Mouse (Mus musculus) adrenal gland, adult 2 months (tissue): ENCODE results near the gene Fut4. TPM values are rescaled to one million over a fixed set of nuclear protein-coding genes. Genes with fewer than 3 reads are reported as not detected.

Experiments used
- DNase-seq: peaks from one replicate; pipeline ENCODE4 v3.0.0; 2021
- long read RNA-seq: library from polyadenylated mRNA; stranded (forward); transcript quantifications from one replicate; pipeline ENCODE4 v2.0.0, GENCODE M21; 2021
- polyA plus RNA-seq: library from polyadenylated mRNA; depleted of rRNA; stranded (reverse); fragments of >200 nt; gene quantifications from 2 replicates; pipeline ENCODE4 v1.2.3, GENCODE M21; 2012; rRNA removed
- total RNA-seq, 2 experiments: library from RNA; stranded (reverse); gene quantifications; 2 replicates each; pipeline ENCODE4 v1.2.3; 2021

The Fut4 gene
- total RNA-seq (1 to 10 TPM in 1 of 2 experiments, under 1 TPM in 1; 0.35 to 2.0 TPM), polyA plus RNA-seq (1.7 and 1.8 TPM in 2 replicates)
- long read RNA-seq, full-length matches to known transcripts = 2 of 2 reads
- long read RNA-seq, partial matches to known transcripts = 0 of 2 reads
- long read RNA-seq, other reads (novel, unspliced or antisense) = 0 of 2 reads

DNA sequence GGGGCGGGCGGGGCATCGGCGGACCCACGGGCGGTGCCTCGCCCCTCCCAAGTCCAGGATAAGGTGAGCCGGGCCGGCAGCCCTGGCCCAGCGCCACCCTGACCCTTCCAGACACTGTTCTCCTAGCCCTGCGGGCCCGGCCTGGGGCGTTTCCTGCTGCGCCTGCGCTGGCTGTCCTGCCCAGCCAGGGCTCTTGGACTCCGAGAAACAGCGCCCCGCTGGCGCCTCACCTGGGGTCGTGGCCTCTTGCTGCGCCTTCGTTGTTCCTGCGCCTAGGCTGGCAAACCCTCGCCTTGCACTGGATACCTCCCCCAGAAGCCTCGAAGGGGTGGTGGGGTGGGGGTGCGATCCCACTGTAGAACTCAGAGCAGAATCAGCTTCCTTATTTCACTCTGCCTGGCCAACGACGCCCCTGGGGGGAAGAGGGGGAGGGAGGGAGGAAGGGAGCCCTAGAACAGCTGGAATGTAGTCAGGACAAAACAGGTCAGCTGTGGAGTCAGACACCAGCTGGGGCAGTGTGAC lies at the start of gene Fut4:
Gene Fut4, minus strand, starts transcription at position 393 of the 522 bp plus-strand sequence.
- DNase-seq = peak; percentile 74

DNA sequence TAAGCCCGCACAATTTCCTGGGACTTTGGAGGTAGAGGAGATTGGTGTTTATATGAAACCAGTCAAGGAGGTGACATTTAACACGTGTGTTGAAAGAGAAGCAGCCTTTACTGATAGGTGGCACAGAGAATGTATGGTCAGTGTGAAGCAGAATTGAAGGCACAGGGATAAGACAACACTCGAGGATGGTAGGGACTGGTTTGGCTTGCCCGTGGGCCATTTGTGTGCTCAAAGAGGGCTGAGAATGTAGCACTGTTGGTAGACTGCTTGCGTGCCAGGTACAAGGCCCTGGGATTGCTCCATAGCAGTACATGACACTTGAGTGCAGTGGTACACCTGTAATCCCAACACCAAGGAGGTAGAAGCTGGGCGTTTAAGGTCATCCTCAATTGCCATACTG lies 35.2 kb upstream of the Fut4 start:
- no peak for DNase-seq

DNA sequence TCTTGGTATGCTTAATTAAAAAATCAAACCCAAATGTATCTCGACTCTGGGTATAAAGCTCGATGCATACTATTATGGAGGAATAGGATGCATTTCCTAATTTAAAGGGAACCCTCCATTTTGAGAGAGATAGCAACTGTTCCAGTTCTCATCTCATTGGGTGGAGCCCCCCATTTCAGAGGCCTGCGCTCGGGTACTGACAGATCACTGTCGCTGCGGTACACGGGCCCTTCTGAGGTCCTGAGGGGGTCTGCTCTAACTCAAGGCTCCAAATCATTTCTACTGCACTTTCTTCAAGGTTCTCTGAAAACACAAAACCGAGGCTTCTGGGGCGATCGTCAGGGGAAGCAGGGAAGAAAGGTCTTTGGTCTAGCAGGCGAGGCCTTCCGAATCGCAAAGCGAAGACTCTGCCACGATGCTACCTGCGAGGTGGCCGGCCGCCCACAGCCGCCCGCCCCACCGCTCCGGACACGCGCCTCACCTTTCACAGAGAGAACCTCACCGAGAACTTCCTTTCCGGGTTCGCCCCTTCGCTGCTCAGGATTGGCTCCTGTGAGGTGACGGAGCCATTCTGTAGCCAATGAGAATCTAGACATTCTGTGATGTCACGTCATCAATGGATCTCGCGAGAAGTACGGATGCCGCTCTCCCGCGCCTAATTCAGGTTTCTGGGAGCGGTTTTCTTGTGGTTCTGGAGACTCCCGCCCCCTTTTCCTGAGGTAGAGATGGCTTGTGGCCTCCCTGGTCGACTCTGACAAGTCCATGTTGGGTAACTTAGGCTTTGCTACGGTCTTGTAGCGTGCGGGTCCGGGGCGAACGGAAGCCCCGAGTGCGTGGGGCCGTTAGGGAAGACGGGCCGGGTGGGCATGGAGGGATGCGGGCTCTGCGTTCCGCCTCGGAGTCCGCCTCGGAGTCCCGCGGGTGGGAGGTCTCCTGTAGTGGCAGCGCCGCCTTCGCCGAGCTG lies 32.1 kb upstream of the Fut4 start, which contains the start of the genes Mre11a and Ankrd49:
Gene Mre11a, plus strand, starts transcription at position 616 of the 964 bp plus-strand sequence.
Gene Ankrd49, minus strand, starts transcription at position 818 of the 964 bp plus-strand sequence.
- peak; percentile 94 for DNase-seq

DNA sequence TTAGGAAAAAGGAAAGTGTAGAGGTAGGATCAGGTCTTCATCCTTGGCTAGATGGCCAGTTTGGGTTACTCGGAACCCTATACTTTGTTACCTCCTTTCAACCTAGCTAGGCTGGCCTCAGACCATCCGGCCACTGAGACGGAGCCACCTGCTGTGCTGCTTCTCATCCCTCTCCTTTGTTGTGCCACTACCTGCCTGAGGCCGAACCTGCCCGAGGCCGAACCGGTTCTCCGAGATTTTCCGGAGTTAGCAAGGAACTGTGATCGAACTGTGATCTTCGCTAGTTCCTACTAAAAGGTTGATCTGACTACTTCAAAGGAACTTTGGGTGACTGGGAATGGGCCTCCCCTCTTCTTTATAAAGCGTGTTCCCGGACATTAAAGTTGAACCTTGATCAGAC lies 26.1 kb upstream of the Fut4 start:
- no peak for DNase-seq

DNA sequence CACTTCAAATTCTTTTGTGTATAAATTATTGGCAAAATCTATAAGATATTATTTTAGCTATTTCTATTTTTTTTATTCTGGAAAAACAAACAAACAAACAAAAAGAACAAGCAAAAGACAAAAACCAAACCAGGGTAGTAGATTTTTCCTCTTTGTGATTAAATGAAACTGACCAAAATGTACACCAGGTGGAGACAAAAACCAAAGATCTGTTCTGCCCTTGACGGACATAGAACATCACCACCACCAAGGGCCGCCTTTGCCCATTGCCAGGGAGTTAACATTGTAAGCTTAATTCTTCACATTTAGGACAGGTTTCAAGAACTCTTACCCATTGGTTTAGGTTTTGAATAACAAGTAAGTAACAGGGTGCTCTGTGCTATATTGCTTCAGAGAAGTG lies 21.6 kb upstream of the Fut4 start:
- no peak for DNase-seq

DNA sequence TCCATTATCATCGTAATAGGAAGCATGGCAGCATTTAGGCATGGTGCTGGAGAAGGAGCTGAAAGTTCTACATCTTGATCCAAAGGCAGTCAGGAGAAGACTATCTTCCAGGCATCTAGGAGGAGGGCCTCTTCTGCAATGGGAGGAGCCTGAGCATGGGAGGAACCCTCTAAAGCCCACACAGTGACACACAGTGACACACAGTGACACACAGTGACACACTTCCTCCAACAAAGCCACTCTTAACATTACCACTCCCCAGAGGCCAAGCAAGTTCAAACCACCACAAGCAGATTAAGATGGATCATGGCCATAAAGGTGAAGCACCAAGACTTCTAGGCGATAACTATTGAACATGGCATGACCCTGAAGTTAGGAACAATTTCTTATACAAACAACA lies 19.9 kb upstream of the Fut4 start:
- no peak for DNase-seq

DNA sequence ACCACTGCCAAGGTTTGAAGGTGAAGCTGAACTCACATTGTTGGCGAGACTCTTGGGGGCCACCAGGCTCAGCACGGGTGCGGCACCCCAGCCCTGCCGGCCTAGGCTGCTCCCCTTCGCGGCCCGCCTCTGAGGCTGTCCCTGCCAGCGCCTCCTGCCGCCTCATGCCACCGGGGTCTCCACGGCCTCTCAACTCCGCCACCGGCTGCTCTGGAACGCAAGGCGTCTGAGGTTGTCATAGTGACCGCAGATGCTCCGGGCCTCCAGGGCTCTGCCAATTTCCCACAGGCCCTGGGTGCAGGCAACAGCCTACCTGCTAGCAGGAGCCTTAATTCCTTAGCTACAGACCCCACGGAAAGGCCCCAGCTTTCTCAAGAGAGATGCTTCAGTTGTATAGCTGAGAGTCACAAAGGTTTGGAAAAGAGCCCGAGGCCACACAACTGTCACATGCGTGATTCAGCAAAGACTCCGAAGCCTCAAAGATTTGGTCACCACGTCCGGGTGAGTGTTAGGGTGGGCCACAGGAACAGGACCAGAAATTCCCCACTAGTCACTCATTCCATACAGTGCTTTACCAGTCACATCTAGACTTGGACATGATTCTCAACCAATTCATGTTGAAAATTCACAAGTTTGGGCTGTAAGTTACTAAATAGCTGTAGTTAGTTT lies 18.7 kb upstream of the Fut4 start, which contains the start of gene 1700012B09Rik:
Gene 1700012B09Rik, minus strand, starts transcription at position 228 of the 669 bp plus-strand sequence.
- peak; percentile 11 for DNase-seq

DNA sequence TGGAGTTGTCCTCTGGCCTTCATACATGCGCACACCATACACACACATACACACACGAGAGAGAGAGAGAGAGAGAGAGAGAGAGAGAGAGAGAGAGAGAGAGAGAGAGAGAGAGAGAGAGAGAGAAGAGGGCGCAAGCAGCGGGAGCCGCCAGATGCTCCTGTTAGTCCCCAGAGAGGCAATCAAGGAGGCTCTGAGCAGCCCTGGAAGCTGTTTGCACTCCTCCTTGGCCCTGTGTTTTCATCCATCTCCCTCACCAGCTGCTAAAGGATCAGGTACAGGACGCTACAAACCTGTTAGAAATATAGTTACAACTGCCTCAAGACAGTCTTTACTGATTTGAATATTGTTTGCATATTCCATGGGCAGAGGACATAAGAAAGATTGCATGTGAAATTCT lies 17.6 kb upstream of the Fut4 start:
- no peak for DNase-seq

DNA sequence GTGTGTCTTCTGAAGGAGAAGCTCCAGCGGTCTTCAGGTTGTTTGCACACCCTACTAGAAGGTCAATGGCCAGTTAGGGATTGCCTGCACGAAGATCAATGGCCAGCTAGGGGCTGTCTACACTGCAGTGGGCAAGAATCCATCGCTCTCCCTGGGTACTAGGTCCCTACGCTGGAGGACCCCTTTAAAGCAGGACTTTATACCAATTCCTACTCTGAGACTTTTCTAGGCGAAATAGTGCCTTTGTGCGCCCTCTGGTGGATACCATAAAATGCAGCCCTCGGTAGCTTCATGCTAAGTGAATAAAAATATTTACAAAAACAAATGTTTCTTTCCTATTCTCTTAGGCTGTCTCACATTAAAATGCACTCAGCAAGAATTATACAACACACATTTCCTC lies 12.6 kb upstream of the Fut4 start:
- DNase-seq = peak; percentile 31

DNA sequence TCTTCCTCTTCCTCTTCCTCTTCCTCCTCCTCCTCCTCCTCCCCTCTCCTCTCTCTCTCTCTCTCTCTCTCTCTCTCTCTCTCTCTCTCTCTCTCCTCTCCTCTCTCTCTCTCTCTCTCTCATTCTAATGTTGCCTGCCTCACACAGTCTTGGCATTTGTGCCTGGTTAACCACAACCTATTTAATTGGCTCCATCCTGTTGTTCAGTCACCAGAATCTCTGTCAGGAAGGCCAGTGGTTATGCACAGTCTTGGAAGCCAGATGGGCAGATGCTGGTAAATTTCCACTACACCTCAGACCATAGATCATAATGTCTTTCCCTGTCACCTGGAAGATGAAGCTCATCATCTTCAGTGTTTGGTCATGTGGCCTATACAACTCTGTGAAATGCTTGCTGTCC lies 7.1 kb upstream of the Fut4 start:
- no peak for DNase-seq

DNA sequence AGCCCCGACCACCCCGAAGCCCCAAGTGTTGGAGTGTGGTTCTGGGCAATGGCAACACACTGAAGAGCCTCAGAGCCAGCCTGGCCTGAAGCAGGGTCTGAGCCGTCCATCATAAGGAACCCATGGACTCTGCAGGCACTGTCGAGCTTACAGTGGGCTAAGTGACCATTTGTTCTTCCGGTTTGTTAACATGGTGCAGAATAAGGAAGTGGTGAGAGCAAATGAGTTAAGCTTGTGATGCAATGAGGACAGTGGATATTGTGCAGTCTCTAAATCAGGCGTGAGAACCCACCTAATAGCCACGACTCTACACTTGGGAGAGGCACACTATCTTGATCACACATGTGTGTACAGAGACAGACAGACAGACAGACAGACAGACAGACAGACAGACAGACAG lies 6.4 kb upstream of the Fut4 start:
- DNase-seq = no peak

DNA sequence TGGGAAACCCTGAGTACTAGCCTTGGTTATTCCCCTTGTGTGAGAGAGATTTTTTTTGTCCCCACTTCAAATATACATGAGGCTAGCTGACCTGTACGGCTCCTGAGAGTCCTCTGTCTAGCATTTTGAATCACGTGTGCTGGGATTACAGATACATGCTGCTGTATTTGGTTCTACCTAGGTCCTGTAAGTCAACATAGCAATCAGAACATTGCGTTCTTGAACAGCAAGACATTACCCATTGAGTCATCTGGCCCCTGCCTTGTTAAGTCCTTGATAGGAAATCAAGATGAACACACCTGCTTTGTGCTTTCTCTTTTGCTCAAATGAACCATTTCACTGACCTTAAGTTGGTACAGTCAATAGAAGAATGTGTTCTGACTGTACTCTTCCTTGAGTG lies 2.3 kb upstream of the Fut4 start:
- no peak for DNase-seq

DNA sequence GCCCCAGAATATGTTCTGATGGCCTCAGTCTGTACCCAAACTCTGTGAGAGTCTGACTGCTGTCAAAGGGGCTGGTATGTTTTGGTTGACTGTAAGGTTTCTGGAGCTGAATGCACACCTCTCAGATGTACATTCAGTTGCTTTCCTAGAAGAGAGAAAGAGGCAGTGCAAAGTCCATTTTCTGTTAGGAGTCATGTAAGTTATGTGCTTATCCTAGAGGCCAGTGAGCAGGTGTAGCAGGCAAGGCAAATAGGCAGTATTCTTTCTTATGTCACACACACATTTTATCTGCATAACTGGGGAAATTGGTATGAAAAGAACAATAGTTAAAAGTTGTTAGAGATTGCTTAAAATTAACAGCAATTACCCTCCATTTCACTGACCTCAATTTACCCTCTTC lies 1.8 kb upstream of the Fut4 start:
- no peak for DNase-seq

DNA sequence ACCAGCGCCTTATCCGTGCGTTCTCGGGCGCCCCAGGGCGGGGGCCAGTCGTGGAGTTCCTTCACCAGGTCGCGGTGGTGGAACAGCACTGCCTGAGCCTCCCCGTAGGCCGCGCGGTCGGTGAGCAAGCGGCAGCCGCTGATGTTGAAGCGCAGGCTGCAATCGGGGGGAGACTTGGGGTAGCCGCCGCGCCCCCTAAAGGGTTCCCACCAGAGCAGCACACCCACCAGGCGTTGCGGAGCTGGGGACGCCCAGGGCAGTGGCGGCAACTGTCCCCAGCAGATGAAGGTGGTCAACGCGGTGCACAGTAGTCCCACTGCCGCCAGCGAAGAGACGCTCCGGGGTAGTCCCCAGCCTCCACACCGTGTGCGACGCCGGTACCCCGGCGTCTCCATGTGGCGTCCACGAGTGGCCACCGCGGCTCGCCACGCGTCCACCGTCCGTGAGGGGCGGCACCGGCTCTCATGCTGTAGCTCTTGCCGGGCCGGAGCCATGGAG lies 641 bp downstream of the Fut4 start:
- DNase-seq = peak; percentile 38

DNA sequence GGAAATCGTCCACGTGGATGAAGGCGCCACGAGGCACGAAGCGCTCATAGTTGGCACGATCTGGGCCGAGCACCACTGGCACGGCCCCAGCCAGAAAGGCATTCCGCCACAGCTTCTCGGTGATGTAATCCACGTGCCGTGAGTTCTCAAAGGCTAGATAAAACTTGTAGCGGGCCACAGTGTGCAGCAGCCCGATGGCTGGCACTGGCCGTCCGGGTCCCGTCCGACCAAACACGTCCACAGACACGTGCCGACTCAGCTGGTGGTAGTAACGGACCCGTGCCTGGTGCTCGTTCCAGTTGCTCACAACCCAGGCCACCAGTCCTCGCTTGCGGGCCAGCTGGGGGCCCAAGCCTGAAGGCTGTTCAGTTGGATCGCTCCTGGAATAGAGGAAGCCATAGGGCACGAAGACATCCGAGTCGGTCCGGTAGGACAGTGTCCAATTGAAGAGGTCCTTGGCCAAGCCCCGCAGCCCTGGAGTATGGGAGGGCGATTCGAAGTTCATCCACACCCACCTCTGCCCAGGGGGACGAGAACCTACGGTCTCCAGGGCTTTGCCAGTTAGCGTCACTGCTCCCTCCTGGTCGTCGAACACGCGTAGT lies 1.2 kb downstream of the Fut4 start:
- DNase-seq = peak; percentile 24

DNA sequence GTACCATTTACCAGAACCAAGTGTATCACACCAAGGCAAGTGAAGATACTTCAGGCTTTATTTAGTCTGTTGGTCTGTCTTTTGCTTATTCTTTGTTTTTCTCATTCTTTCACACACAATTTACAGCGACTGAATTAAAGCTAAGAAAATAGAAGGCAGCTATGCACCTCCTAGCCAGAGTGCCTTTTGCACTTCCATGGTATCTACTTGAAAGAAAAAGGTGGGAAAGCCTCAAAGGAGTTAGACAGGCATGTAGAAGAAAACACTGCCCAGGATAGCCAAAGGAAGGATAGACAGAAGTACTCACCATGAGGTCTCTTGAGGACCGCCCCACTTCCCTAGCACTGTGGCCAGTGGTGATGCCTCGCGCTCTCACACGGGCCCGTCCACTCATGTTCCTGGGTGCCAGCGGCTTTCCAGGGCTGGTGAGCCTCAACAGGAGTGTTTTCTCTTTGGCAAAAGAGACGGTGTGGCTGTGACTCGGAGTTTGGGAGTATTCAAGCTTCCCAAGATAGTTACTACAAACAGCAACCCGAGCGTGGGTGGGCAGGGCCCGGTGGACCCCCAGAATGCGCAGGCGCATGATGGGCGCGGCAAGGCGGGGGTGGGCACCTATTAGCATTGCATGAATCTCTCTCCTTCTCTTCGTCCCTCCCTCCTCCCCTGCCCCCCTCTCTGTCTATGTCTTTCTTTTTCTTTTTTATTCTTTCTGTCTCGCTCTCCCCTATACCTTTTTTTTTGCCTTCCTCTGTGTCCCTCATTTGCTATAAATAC lies 11.9 kb downstream of the Fut4 start, which contains the start of gene Piwil4:
Gene Piwil4, minus strand, starts transcription at position 583 of the 774 bp plus-strand sequence.
- DNase-seq = no peak

DNA sequence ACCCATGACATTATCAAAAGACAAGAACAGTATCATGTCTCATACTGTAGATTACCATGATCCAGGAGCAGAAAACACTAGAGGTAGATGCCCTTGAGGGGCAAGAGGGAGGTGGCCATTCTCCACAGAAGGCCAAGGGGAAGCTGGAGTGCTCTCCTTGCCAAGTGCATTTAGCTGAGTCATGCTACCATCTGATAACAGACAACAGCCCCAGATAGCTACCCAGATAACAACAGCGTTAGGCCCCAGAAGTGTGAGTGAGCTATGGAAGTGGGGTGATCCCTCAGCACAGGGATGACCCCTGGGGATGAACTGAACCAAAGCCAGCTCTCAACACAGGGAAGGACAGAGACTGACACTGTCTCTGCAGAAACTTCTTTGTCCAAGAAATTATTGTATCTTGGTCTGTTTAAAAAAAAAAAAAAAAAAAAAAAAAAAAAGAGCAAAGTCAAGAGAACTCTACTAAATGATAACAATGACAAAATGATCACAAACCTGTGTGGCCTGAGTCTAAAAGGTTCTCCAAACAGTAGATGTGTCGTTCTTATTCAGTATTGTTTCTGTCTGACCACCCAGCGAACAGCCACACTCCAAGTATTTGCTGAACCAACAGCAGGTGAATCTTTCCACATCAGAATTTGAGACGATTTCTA lies 12.6 kb downstream of the Fut4 start:
- peak; percentile 44 for DNase-seq

DNA sequence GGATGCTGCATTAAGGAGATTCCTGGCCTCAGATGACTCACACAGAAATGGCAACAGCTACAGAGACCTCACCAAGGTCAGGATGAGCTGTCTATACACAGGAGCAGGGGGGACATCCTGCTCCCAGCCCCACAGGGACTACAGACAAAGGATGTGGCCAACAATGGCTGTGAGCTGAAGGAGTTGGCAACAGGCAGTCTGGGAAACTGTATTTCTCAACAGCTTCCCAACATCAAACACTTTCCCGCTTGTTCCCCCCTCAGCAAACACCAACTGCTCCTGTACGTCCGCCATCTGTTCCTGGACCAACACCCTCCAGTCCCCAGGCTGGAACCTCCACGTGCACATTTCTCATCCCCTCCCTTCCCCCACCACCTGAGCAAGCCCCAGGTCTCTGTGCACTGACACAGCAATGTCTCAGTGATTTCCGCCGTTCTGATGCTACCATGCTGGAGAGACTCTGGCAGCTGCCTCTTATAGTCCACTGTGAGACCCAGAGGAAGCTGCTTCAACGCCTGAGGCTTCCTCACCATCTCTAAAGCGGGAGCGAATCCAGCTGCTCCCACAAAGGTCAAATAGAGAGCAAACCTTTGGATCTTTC lies 21.2 kb downstream of the Fut4 start:
- peak; percentile 38 for DNase-seq

DNA sequence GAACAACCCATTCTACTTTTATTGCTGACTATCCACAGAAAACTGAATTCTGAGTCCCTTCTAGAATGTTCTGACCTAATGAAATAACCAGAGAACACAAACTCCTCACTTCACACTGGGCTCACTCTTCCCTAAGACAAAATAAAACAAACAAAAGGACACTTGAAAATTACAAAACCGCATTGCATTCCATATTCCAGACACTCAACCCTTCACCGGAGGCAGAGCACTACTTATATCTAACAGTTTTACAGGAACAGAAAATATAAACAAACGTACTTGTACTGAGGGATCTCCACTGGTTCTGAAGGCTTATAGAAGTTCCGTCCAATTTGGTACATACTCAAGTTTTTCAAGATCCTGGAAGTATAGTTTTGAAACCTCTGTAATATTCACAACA lies 23.8 kb downstream of the Fut4 start:
- no peak for DNase-seq

DNA sequence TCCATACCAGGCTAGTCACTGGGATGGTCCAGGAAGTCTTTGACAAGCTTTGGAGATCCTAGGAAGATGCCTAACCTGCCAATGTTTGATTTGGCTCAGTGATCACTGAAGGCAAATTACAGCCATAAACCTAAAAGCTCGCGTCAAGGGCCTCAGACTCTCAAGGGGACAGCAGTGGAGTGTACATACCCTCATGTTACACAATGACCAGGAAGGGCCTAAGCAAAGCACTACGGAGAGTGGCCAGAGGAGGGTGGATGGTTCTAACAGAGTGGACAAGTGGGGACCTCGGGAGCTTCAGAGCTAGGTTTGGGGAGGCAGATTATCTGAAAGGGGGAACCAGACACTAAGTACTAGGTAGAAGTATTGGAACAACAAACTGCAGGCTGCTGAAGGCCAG lies 25.6 kb downstream of the Fut4 start:
- DNase-seq = no peak
